Mouse (Mus musculus) liver, embryonic 14.5 days (tissue): ENCODE results near the gene Col4a2.

ENCODE experiments used
- CTCF ChIP-seq: IDR thresholded peaks from 2 replicates; pipeline ENCODE4 v1.5.1; 2016; ENCODE audit warnings: antibody characterized with exemption, low read depth, control low read depth
- EP300 ChIP-seq: IDR thresholded peaks from 2 replicates; pipeline ENCODE4 v1.6.1; 2016; ENCODE audit warnings: antibody characterized with exemption, low read depth

DNA sequence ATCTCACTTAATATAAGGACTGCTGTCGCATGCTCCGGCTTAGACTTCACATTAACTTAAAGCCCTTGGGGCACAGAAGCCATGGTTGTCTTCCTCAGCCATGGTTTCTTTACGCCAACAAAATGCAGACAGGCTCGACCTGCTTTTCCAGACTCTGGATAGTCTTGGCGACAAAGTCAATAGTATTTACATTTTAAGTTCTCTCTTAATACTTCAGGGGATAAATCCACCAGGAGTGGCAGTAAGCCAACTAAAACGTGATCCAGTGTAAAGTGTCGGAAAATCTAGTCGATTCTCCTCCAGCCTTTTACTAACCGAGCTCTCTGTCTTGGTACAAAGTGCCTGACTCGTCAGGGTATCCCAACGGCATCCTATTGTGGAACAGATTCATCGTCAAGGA lies 185.7 kb downstream of the Col4a2 start:
- TF ChIP-seq CTCF: no peak
- TF ChIP-seq EP300: no peak
